Mouse (Mus musculus) midbrain, embryonic 15.5 days (tissue): ENCODE data around the gene Ctsg. TPM values are rescaled to one million over a fixed set of nuclear protein-coding genes. Genes with fewer than 3 reads are reported as not detected.
"Not testable (repeated sequence)": the region's sequence is repeated elsewhere in the genome, so short reads cannot be mapped to it uniquely, and the experiment has no call there.

Source experiments
- ATAC-seq: fragments of 200-750 bp; cut with Nextera tagmentation; replicated peaks from 2 replicates; pipeline ENCODE4 v1.8.0; 2017; ENCODE audit warnings: moderate TSS enrichment
- H3K27ac ChIP-seq: fragments of 300-500 bp; sonication (generic); 2 replicates; pipeline ENCODE4 v1.5.1; 2015; ENCODE audit warnings: mild to moderate bottlenecking, inconsistent platforms
- H3K27me3 ChIP-seq: fragments of 300-500 bp; sonication (generic); replicated peaks from 2 replicates; pipeline ENCODE4 v1.6.1; 2015; ENCODE audit warnings: inconsistent platforms
- H3K36me3 ChIP-seq: fragments of 300-500 bp; sonication (generic); replicated peaks from 2 replicates; pipeline ENCODE4 v1.6.1; 2015; ENCODE audit warnings: inconsistent platforms
- H3K4me1 ChIP-seq: fragments of 300-500 bp; sonication (generic); 2 replicates; pipeline ENCODE4 v1.6.1; 2015; ENCODE audit warnings: inconsistent platforms
- H3K4me2 ChIP-seq: fragments of 300-500 bp; sonication (generic); 2 replicates; pipeline ENCODE4 v1.6.1; 2015; ENCODE audit warnings: inconsistent platforms, mild to moderate bottlenecking, moderate library complexity
- H3K4me3 ChIP-seq: fragments of 300-500 bp; sonication (generic); 2 replicates; pipeline ENCODE4 v1.5.1; 2015; ENCODE audit warnings: mild to moderate bottlenecking, inconsistent platforms
- H3K9ac ChIP-seq: fragments of 300-500 bp; sonication (generic); 2 replicates; pipeline ENCODE4 v1.6.1; 2015; ENCODE audit warnings: mild to moderate bottlenecking, inconsistent platforms
- H3K9me3 ChIP-seq: fragments of 300-500 bp; sonication (generic); 2 replicates; pipeline ENCODE4 v1.6.1; 2016; ENCODE audit warnings: inconsistent platforms
- WGBS: fragments of 180-500 bp; shearing (Covaris S2); methylation state at CpG from one replicate; pipeline ENCODE4 v1.1.7; 2015; ENCODE audit warnings: mixed read lengths; 5-methylcytosine and 5-hydroxymethylcytosine counted together
- microRNA-seq: library from miRNA; unstranded; fragments of <30 nt; microRNA quantifications from one replicate; pipeline ENCODE4, GENCODE M21; 2016
- polyA plus RNA-seq: library from polyadenylated mRNA; unstranded; fragments of >200 nt; fragmentation: Nextera tagmentation; extraction: Ambion mirVana; gene quantifications from 2 replicates; pipeline ENCODE4 v1.2.1, GENCODE M21; 2015

The Ctsg gene
- polyA plus RNA-seq, 1 experiment from 2014 or later: not detected

GRCm38 (mm10) chr14:56093353-56093752 is 9.0 kb downstream of the Ctsg start:
- no peaks in the 10 kb centered on the region for H3K27me3 ChIP-seq
- H3K27ac ChIP-seq: no peak overlapping the region
- no peak for ATAC-seq
- no peak overlapping the region for H3K9ac ChIP-seq
- no peaks in the 10 kb centered on the region for H3K4me1 ChIP-seq
- no peaks in the 10 kb centered on the region for H3K36me3 ChIP-seq
- H3K4me2 ChIP-seq: no peak overlapping the region
- WGBS: 77% methylated on average over 2 of the region's 2 CpGs
- H3K4me3 ChIP-seq: no peak overlapping the region
- H3K9me3 ChIP-seq: no peaks in the 10 kb centered on the region

- 81% methylated on average over 3 of the region's 3 CpGs for WGBS
- no peaks in the 10 kb centered on the region for H3K36me3 ChIP-seq
- no peaks in the 10 kb centered on the region for H3K9me3 ChIP-seq
- no peaks in the 10 kb centered on the region for H3K27me3 ChIP-seq
- no peak overlapping the region for H3K4me2 ChIP-seq
- H3K27ac ChIP-seq: no peak overlapping the region
- no peaks in the 10 kb centered on the region for H3K4me1 ChIP-seq
- no peak for ATAC-seq
- H3K9ac ChIP-seq: no peak overlapping the region
- no peak overlapping the region for H3K4me3 ChIP-seq
These were observed 15.7 kb downstream of the Ctsg start for GRCm38 (mm10) chr14:56086711-56087110.

GRCm38 (mm10) chr14:56085167-56085566 is 17.2 kb downstream of the Ctsg start, which contains the start of gene Mcpt8:
Gene Mcpt8, minus strand, starts transcription at chr14:56085273.
- no peak within 1 kb of the TSS for H3K4me2 ChIP-seq
- no peaks in the 10 kb centered on the region for H3K27me3 ChIP-seq
- no peaks in the 10 kb centered on the region for H3K36me3 ChIP-seq
- no peak within 1 kb of the TSS for H3K4me3 ChIP-seq
- no peaks in the 10 kb centered on the region for H3K4me1 ChIP-seq
- 94% methylated on average over 2 of the region's 2 CpGs for WGBS
- H3K9me3 ChIP-seq: no peaks in the 10 kb centered on the region
- no peak within 1 kb of the TSS for H3K9ac ChIP-seq
- no peak within 1 kb of the TSS for H3K27ac ChIP-seq
- no peak for ATAC-seq

DNA sequence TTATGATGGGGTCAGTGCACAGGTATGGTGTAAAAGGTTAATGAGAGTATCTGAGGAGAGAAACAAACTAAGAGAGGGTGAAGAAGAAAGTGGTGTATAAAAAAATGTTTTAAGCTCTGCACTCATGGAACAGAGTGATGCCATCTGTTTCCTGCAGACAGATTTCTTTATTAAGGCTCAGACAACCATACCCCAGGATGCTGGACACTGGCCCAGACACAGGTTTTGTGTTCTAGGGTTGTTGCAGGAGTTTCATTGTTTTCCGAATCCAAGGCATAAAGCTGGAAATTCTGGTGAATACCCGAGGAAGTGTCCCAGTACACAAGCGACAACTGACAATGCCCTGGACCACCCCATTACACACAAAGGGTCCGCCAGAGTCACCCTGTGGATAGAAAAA is 20.4 kb downstream of the Ctsg start:
- H3K4me2 ChIP-seq: no peak overlapping the region
- H3K27me3 ChIP-seq: no peaks in the 10 kb centered on the region
- H3K4me1 ChIP-seq: no peaks in the 10 kb centered on the region
- no peak overlapping the region for H3K9ac ChIP-seq
- no peaks in the 10 kb centered on the region for H3K9me3 ChIP-seq
- ATAC-seq: no peak
- H3K27ac ChIP-seq: no peak overlapping the region
- no peak overlapping the region for H3K4me3 ChIP-seq
- 66% methylated on average over 4 of the region's 4 CpGs for WGBS
- H3K36me3 ChIP-seq: no peaks in the 10 kb centered on the region

DNA sequence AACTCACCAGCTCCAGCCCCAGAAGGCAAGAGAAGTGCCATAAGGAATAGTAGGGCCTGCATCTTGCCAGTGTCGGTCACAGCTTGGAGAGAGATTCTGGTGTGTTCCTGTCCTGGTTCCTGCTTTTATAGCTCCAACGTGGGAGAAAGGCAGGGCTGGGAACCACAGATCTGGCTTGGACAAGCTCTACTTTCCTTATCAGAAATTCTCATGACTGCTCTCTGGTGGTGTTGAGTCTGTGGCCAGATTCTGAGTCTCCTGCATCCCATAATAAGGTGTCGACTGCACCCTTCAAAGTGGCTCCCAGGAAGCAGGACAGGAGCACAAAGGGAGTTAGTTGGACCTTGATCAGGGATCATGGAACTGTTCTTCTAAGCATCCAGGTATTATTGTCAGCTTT is 40.2 kb downstream of the Ctsg start, which contains the start of gene Mcpt4:
TSS of gene Mcpt4 (minus strand) at position 101 of the 400 bp plus-strand sequence.
- not testable (repeated sequence) for H3K4me2 ChIP-seq, H3K4me3 ChIP-seq, H3K36me3 ChIP-seq, H3K27ac ChIP-seq, H3K9me3 ChIP-seq, H3K9ac ChIP-seq, ATAC-seq, H3K27me3 ChIP-seq, H3K4me1 ChIP-seq
- WGBS: 89% methylated on average over 3 of the region's 3 CpGs

DNA sequence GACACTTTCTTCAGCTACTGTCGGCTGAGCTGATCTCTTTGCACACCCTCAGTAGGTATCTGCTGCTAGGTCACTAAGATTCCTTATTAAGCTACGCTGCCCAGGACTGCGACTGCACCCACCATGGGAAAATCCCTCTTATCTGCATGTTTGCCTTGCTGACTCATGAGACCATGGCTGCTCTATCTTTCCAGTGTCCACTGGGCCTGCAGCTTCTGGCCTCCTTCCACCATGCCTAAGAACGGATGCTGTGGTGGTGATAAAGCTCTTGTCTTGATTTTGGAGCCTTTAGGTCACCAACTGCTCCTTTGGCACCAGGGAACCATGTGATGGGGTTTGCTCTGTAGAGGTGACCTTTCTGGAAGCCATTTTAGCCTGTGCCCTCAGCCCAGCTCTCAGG is 44.7 kb downstream of the Ctsg start:
- Histone ChIP-seq H3K4me2 (no peak overlapping the region), H3K27me3 (no peaks in the 10 kb centered on the region), H3K36me3 (no peaks in the 10 kb centered on the region), H3K4me3 (no peak overlapping the region), H3K9ac (no peak overlapping the region), H3K9me3 (no peaks in the 10 kb centered on the region), H3K27ac (no peak overlapping the region), H3K4me1 (no peaks in the 10 kb centered on the region)
- no peak for ATAC-seq
- 86% methylated on average over 4 of the region's 4 CpGs for WGBS

GRCm38 (mm10) chr14:56055408-56055807 is 47.0 kb downstream of the Ctsg start:
- no peak for ATAC-seq
- no peak overlapping the region for H3K4me2 ChIP-seq

More at GRCm38 (mm10) chr14:56055408-56055807, 47.0 kb downstream of the Ctsg start:
- H3K27me3 ChIP-seq: no peaks in the 10 kb centered on the region
- no peak overlapping the region for H3K9ac ChIP-seq
- H3K9me3 ChIP-seq: no peaks in the 10 kb centered on the region
- no peak overlapping the region for H3K27ac ChIP-seq
- WGBS: 83% methylated on average over 3 of the region's 3 CpGs
- H3K36me3 ChIP-seq: no peaks in the 10 kb centered on the region
- no peak overlapping the region for H3K4me3 ChIP-seq
- no peaks in the 10 kb centered on the region for H3K4me1 ChIP-seq

Small RNAs within 50 kb of the gene (microRNA-seq; reads per million reads assigned to microRNA genes)
- not detected for gene Mir6949

Other genes with a start within 250 kb of the Ctsg start
- 12.4 and 13.6 TPM in 2 replicates for gene Nynrin, start 248.6 kb downstream of the Ctsg start, polyA plus RNA-seq
- gene Cbln3, start 218.2 kb downstream of the Ctsg start, polyA plus RNA-seq: 0.19 and 0.20 TPM in 2 replicates
- gene Khnyn, start 217.6 kb downstream of the Ctsg start, polyA plus RNA-seq: 10.9 and 11.4 TPM in 2 replicates
- 169 and 175 TPM in 2 replicates for gene Sdr39u1, start 202.3 kb downstream of the Ctsg start, polyA plus RNA-seq
- 0.37 and 1.6 TPM in 2 replicates for gene Cma1, start 157.9 kb downstream of the Ctsg start, polyA plus RNA-seq
- not detected in 2 replicates for gene Cma2, start 151.6 kb downstream of the Ctsg start, polyA plus RNA-seq
- gene Mcpt1, start 84.6 kb downstream of the Ctsg start, polyA plus RNA-seq: not detected in 2 replicates
- not detected in 2 replicates for gene Mcpt9, start 72.1 kb downstream of the Ctsg start, polyA plus RNA-seq
- not detected in 2 replicates for gene Mcpt2, start 60.5 kb downstream of the Ctsg start, polyA plus RNA-seq
- 0.15 TPM in 1 of 2 replicates, not detected in the other for gene Mcpt4, start 40.3 kb downstream of the Ctsg start, polyA plus RNA-seq
- gene Mcpt8, start 17.3 kb downstream of the Ctsg start, polyA plus RNA-seq: not detected in 2 replicates
- gene Gzme, start 18.1 kb upstream of the Ctsg start, polyA plus RNA-seq: not detected in 2 replicates
- gene Gzmd, start 30.0 kb upstream of the Ctsg start, polyA plus RNA-seq: not detected in 2 replicates
- not detected in 2 replicates for gene Gzmg, start 57.0 kb upstream of the Ctsg start, polyA plus RNA-seq
- not detected in 2 replicates for gene Gzmn, start 72.0 kb upstream of the Ctsg start, polyA plus RNA-seq
- not detected in 2 replicates for gene Gzmf, start 108.8 kb upstream of the Ctsg start, polyA plus RNA-seq
- gene Gzmc, start 132.1 kb upstream of the Ctsg start, polyA plus RNA-seq: not detected in 2 replicates
- not detected in 2 replicates for gene Gzmb, start 159.7 kb upstream of the Ctsg start, polyA plus RNA-seq